Mouse (Mus musculus): ENCODE data around the gene Ipmk.

GRCm38 (mm10) chr10:71363858-71364257 is 16.3 kb downstream of the Ipmk start:
- TF ChIP-seq CTCF (IDR thresholded peaks at IDR 0.05), result no peak
- no peak for TF ChIP-seq EP300 (IDR thresholded peaks at IDR 0.05)
